Mouse (Mus musculus): ENCODE measurements around the gene Cd300ld. TPM values are rescaled to one million over a fixed set of nuclear protein-coding genes. Genes with fewer than 3 reads are reported as not detected.

Cd300ld gene
- 4.6 and 5.1 TPM in 2 replicates for polyA plus RNA-seq (2015; fragmentation: Nextera tagmentation; extraction: Ambion mirVana)

GRCm38 (mm10) chr11:114989793-114990192 is at the start of gene Cd300ld:
Gene Cd300ld, minus strand, starts transcription at chr11:114989922.

GRCm38 (mm10) chr11:115037669-115038068 is 47.9 kb upstream of the Cd300ld start, which contains the start of gene Cd300ld5:
Gene Cd300ld5, minus strand, starts transcription at chr11:115037769.

GRCm38 (mm10) chr11:115026912-115027311 is 37.2 kb upstream of the Cd300ld start, which contains the start of gene Cd300ld4:
Gene Cd300ld4, minus strand, starts transcription at chr11:115027012.

GRCm38 (mm10) chr11:115016093-115016492 is 26.4 kb upstream of the Cd300ld start, which contains the start of gene Cd300ld2:
Gene Cd300ld2, minus strand, starts transcription at chr11:115016193.

GRCm38 (mm10) chr11:115001474-115002040 is 11.8 kb upstream of the Cd300ld start, which contains the start of gene Cd300c2:
Gene Cd300c2, minus strand, starts transcription at chr11:115001880.

GRCm38 (mm10) chr11:114968752-114969207 is 20.9 kb downstream of the Cd300ld start, which contains the start of gene Cd300c:
Gene Cd300c, minus strand, starts transcription at chr11:114969157.

GRCm38 (mm10) chr11:114934144-114934543 is 55.6 kb downstream of the Cd300ld start, which contains the start of gene Cd300lb:
Gene Cd300lb, minus strand, starts transcription at chr11:114934386.

Other genes starting within 250 kb of the Cd300ld start
- gene Kif19a, start 224.5 kb downstream of the Cd300ld start, polyA plus RNA-seq (2015; fragmentation: Nextera tagmentation; extraction: Ambion mirVana), result 0.17 and 0.40 TPM in 2 replicates
- gene Btbd17, start 194.0 kb downstream of the Cd300ld start, polyA plus RNA-seq (2015; fragmentation: Nextera tagmentation; extraction: Ambion mirVana), result 0.35 and 0.73 TPM in 2 replicates
- not detected in 2 replicates for gene Gpr142, start 191.0 kb downstream of the Cd300ld start, polyA plus RNA-seq (2015; fragmentation: Nextera tagmentation; extraction: Ambion mirVana)
- gene Gprc5c, start 138.8 kb downstream of the Cd300ld start, polyA plus RNA-seq (2015; fragmentation: Nextera tagmentation; extraction: Ambion mirVana), result 5.4 and 9.3 TPM in 2 replicates
- gene Cd300a, start 99.9 kb downstream of the Cd300ld start, polyA plus RNA-seq (2015; fragmentation: Nextera tagmentation; extraction: Ambion mirVana), result 10.1 and 17.2 TPM in 2 replicates
- gene Cd300lb, start 55.5 kb downstream of the Cd300ld start, polyA plus RNA-seq (2015; fragmentation: Nextera tagmentation; extraction: Ambion mirVana), result 7.2 and 8.7 TPM in 2 replicates
- gene Cd300c, start 20.8 kb downstream of the Cd300ld start, polyA plus RNA-seq (2015; fragmentation: Nextera tagmentation; extraction: Ambion mirVana), result 0.41 and 0.44 TPM in 2 replicates
- 10.9 and 15.5 TPM in 2 replicates for gene Cd300c2, start 12.0 kb upstream of the Cd300ld start, polyA plus RNA-seq (2015; fragmentation: Nextera tagmentation; extraction: Ambion mirVana)
- not detected in 2 replicates for gene Cd300ld2, start 26.3 kb upstream of the Cd300ld start, polyA plus RNA-seq (2015; fragmentation: Nextera tagmentation; extraction: Ambion mirVana)
- not detected in 2 replicates for gene Cd300ld4, start 37.1 kb upstream of the Cd300ld start, polyA plus RNA-seq (2015; fragmentation: Nextera tagmentation; extraction: Ambion mirVana)
- gene Cd300ld5, start 47.8 kb upstream of the Cd300ld start, polyA plus RNA-seq (2015; fragmentation: Nextera tagmentation; extraction: Ambion mirVana), result not detected in 2 replicates
- gene Cd300ld3, start 58.5 kb upstream of the Cd300ld start, polyA plus RNA-seq (2015; fragmentation: Nextera tagmentation; extraction: Ambion mirVana), result 0.18 TPM in 1 of 2 replicates, not detected in the other
- 0.35 and 0.90 TPM in 2 replicates for gene Cd300e, start 72.3 kb upstream of the Cd300ld start, polyA plus RNA-seq (2015; fragmentation: Nextera tagmentation; extraction: Ambion mirVana)
- gene Rab37, start 101.5 kb upstream of the Cd300ld start, polyA plus RNA-seq (2015; fragmentation: Nextera tagmentation; extraction: Ambion mirVana), result 5.7 and 7.7 TPM in 2 replicates
- 41.0 and 47.9 TPM in 2 replicates for gene Cd300lf, start 144.1 kb upstream of the Cd300ld start, polyA plus RNA-seq (2015; fragmentation: Nextera tagmentation; extraction: Ambion mirVana)
- gene Slc9a3r1, start 173.4 kb upstream of the Cd300ld start, polyA plus RNA-seq (2015; fragmentation: Nextera tagmentation; extraction: Ambion mirVana), result 35.2 and 49.0 TPM in 2 replicates
- 4.7 and 7.3 TPM in 2 replicates for gene Tmem104, start 197.6 kb upstream of the Cd300ld start, polyA plus RNA-seq (2015; fragmentation: Nextera tagmentation; extraction: Ambion mirVana)
- 14.3 and 14.4 TPM in 2 replicates for gene Nat9, start 197.9 kb upstream of the Cd300ld start, polyA plus RNA-seq (2015; fragmentation: Nextera tagmentation; extraction: Ambion mirVana)

Data from spleen, postnatal 0 days (tissue).